Mouse (Mus musculus) megakaryocyte, adult 5-6 weeks (primary cell): ENCODE results near the gene C1ql4. TPM values are rescaled to one million over a fixed set of nuclear protein-coding genes. Genes with fewer than 3 reads are reported as not detected.
A peak's percentile ranks its signal among the peaks of the same experiment; 100 is the strongest.

ENCODE experiments used
- ATAC-seq: 2 replicates; pipeline ENCODE4 v1.8.0; 2016; ENCODE audit warnings: mild to moderate bottlenecking, inconsistent platforms; ENCODE audit not compliant: poor library complexity, severe bottlenecking
- total RNA-seq, 2 experiments: library from RNA; stranded (forward) in 1 of 2; stranded (reverse) in 1 of 2; fragments of 153-499, 151-499 nt in 1 of 2; fragments of 221-1000, 200-1000 nt in 1 of 2; gene quantifications; 2 replicates each; pipeline versions ENCODE4 v1.2.3 to v1.2.4; 2015 to 2017

The C1ql4 gene
- total RNA-seq, 2 experiments from 2014 or later: not detected

DNA sequence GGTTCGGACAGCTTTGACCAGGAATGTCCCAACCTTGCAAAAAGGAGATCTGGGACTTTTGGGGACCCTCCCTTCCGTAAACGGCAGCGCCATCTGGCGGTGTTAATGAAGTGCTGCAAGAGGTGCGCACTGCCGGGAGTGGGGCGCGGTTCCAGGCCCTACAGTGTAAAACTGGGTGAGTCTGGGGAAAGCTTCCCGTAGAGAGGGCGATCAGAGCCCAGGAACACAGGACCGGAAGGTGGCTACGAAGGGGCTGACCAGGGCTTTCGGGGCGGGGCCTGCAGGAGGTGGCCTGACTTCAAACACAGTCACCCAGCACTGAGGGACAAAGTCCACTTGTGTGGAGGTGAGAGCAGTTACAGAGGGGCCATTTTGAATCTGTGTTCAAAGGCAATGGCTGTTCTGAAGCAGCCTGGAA is 11.5 kb upstream of the C1ql4 start:
- peak; percentile 51; the same call in 1 of the 2 replicates for ATAC-seq

DNA sequence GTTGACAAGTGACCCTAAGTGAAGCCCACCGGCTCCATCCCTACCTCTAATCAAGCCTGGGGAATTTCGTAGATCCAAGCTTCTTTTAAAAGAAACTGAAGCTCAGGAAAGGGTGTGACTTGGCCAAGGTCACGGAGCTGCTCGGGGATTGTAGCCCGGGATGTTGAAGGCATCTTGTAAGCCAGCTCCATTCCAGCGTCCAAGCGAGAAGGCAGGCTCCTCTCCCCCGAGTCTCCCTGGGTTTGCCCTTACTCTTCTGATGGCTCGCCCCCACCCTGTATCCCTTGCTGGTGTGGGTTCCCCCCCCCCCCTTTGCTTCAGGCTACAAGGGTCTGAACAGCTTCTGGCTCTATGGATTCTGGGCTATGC is 10.9 kb upstream of the C1ql4 start:
- ATAC-seq: no peak

DNA sequence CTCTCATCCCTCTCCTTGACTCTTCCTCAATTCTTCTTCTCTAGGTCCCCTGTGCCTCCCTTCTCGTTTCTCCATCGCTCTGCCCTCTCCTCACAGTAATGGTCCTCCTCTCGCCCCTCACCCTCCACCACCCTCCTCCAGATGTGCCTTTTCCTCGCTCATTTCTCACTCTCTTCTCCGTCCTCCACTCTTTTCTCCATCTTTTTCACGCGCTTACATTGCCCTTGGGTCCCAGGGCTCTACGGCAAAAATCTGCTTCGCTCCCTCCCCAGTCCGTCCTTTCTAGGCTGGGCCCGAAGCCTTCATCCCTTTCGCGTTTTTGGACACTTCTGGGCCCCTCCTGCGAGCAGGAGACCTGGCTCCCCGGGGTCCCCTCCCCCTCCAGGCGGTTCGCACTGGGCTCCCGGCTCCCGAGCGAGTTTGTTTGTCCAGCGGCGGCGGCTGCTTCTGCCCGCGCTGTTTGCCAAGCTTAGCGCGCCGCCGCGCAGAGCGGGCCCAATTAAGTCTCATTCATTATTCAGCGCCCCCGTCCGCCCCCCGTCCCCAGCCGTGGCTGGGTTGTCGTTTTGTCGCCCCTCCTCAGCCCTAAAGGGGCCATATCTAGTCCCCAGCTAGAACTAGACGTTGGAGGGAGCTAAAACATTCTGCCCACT is 10.3 kb upstream of the C1ql4 start:
- ATAC-seq: no peak

DNA sequence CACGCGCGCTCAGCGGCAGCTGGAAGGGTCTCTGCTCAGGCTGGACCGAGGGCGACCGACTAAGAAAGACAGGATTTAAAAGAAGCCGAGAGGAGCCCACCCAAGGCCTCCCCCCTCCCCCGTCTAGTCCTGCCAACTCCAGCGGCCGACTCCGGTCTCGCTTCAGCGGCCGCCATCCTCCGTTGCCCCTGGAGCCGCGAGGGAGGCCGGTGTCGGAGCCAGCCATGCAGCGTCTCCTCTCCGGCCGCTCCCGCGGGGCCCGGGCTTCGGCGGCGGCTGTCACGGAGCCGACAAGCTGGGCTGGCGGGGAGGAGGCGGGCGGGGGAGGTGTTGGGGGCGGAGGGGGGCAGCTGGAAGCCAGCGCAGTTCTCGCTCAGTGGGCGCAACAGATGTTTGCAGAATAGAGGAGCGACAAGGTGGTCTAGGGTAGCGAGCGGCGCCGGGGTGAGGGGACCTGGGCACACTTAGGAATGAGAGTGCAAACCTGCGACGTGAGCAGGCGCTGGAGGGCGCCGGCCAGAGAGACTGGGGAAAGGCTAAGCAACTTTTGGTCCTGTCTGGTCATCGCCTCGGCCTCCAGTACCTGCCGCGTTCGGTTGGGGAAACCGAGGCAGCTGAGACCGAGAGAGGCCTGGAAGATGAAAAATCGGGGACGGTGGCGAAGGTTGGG is 9.3 kb upstream of the C1ql4 start:
- ATAC-seq: no peak

DNA sequence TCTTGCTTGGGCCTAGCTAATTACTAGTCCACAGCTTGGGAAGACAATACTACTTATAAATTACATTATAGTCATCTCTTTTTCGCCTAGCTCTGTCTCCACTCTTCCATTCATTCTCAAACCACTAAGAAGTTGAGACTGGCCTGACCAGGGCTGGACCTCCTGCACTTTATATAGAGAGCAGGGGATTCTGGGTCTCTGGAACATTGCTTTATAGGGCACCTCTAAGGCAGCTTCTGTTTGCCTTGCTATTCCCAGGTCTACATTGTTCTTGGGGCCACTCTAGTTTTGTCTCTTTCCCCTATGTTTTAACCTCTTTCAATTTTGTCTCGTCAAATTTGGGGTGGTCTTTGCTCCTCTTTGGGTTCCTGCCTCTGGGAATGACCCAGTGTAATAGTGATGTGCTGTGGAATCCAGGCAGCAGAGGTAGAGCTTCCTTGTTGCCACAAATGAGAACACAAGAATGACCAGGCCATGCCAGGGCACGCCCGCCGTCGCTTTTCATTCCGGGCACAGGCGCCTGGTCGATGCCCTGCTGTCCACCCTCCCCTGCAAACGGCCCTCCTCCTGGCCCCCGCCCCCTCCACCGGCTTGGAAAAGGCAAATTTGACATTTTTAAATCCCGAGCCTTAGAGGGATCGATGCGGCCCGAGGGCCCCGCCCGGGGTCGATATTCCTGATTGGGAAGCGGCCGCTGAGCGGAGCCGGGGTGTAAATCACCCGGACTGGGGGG is 8.6 kb upstream of the C1ql4 start:
- no peak for ATAC-seq

DNA sequence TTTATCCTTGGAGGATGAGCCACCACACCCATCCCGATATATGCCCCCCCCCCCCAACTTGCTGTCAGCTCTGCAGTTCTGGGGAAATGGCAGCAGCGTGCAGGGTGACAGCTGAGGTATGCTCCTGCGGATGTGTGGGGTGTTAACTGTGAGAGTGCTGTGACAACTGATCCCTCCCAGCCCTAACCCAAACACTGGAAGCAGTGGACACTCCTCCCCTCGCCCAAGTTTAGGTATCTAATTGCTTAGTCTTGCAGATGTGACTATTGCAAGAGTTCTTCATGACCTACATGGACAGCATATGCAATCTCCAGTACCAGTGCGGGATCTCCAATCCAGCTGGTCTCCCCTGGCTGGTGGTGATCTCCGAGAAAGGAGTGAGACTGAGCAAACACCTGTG is 7.7 kb upstream of the C1ql4 start:
- ATAC-seq: no peak

DNA sequence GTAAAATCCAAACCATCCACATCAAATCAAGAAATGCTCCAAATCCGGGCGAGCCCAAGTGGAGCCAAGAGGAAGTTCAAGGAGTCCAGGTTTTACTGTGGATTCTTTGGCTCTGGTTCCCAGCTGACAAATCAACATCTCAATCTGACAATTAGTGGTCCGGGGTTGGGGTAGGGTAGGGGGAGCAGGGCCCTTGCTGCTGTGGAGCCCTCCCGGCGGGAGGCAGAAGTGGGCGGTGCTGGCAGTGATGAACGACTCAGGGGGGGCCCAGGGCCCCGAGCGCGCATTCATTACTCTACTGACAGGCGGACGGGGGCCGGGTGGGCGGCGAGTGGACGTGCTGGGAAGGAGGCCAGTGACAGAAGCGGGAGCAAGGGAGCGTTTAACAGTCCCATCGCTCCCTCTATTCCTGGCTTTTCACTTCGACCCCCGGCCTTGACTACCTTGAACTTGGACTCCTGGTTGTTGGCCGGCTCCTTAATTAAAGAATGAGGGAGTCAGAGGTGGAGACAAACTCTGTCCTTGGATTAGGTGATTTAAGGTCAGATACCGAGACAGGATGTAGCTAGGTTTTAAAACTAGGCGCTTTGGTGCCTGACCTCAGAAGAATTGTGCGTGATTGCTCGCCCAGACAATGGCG is 7.1 kb upstream of the C1ql4 start:
- ATAC-seq: no peak

DNA sequence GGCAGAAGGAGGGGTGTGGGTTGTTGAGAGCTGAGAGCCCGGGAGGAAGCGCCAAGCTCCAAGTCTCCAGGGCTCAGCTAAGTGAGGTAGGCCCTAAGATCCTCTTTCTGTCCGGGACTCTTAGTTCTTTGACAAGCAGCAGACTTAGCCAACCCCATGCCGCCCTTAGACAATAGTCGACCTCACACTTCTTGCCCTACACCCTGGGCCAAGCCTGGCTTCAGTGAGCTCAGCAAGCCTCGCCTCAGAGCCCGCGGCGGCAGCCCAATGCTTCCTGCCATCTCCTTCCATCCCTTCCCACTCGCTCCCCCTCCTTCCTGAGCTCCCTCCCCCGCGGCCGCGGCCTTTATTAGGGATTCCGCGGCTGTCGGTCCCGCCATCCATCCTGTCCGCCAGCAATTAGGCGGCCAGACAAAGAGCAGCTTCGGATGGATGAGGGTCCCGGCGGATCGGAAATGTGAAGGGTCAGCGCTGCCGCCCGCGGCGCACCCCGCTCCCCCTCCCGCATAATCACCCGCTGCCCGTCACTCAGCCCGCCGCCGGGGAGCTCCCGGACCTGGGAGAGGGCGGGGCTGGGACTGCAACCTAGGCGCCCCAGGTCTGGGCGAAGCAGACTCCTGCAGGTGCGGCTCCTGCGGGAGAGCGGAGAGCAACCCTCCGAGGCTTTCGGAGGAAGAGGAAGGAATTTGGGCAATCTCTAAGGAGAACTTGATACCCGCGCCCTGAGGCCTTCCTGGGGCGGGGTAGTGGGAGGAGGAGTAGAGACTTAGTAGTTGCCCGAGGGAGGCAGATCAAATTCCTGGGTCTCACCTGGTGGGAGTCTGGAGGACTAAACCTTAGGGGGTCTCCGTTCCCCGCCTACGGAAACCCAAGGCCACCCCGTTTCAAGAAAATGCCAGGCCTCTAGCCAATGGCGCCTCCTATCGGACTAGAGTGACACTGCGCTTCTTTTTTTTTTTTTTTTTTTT is 6.0 kb upstream of the C1ql4 start:
- peak; percentile 62 for ATAC-seq

DNA sequence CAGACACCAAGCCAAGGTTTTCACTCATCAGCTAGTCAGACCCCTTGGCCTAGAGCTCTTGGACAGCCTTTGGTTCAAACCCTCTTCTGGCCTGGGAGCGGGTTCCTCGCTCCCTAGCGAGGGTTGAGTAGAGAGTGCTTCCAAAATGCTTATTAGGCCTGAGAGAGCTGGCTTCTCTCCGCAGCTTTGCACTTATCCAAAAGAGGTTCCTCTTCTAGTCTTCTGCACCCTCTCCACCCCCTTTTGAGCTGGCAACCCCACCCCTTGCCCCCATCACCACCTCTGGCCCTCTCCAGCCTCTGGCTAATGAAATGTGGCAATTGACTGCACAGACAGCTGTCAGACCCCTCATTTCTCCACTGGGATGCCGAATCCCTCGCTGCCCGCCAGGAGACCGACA is 5.3 kb upstream of the C1ql4 start, which contains the start of gene Dnajc22:
Gene Dnajc22 (plus strand): TSS at position 301 of the 400 bp plus-strand sequence.
- ATAC-seq: no peak

DNA sequence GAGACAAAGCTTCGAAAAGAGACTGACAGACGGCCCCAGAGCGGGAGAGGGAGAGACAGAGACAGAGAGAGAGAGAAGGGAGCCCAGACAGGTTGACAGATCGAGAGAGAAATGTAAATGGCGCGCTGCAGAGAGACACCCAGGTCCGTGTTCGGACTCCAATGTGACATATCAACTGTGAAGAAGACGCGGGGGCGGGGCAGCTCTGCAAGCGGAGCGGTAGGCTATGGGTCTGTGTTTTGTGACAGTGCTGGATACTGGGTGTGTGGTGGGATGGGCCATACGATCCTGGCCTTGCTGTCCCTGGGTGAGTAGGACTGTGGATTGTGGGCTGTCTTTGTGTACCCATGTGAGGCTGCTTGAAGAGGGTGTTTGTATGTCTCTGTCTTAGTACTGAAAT is 1.5 kb upstream of the C1ql4 start:
- no peak for ATAC-seq

DNA sequence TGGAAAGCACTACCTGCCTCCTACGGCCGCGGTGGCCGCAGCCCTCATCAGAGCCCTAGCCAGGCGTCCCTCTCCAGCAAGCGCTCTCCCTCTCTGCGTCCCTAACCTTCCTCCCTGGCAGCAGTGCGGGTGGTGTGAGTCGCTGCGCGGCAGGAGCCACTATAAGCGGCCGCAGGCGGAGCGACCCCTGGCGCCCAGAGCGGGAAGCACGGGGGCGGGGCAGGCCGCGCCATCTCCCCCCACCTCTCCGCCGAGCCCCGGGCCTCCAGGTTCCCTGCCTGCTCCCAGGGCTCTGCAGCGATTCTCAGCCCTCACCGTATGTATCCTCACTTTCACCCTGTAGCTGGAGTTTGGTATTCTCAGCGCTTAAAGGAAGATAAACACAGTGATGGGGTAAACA is 675 bp upstream of the C1ql4 start:
- peak; percentile 95 for ATAC-seq

DNA sequence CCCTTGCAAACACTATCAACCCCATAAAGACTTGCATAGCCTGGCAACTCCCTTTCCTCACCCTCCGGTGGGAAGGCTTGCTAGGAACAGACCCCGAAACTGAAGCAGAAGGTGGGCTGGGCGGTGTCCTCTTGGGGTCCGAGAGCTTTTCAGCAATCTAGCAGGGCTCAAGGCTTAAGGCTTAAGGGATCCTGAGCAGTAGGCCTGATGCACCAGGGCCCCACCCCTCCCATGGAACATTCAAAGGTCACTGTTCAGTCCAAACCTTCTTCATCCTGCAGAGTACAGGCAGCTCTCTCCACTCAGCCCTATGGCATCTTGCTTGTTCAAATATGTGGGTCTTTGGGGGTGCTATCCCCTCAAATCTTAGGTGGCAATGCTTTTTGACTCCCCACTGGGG is 1.6 kb downstream of the C1ql4 start:
- ATAC-seq: no peak

DNA sequence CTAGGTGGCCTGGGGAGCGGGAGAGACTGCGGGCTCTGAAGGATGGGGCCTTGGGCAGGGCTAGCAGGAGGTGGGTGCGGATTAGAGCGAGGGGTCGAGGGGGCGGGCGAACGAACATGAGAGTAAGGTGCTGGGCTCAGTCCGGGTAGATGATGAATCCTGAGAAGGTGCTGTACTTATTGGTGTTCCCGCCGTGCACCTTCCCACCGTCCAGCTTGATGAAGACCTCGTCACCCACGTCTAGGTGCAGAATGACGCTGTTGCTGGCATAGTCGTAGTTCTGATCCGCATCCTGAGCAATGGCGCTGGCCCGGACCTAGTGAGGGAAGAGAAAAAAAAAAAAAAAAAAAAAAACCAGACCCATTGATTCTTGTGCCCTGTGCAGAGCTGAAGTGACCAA is 3.0 kb downstream of the C1ql4 start:
- no peak for ATAC-seq

DNA sequence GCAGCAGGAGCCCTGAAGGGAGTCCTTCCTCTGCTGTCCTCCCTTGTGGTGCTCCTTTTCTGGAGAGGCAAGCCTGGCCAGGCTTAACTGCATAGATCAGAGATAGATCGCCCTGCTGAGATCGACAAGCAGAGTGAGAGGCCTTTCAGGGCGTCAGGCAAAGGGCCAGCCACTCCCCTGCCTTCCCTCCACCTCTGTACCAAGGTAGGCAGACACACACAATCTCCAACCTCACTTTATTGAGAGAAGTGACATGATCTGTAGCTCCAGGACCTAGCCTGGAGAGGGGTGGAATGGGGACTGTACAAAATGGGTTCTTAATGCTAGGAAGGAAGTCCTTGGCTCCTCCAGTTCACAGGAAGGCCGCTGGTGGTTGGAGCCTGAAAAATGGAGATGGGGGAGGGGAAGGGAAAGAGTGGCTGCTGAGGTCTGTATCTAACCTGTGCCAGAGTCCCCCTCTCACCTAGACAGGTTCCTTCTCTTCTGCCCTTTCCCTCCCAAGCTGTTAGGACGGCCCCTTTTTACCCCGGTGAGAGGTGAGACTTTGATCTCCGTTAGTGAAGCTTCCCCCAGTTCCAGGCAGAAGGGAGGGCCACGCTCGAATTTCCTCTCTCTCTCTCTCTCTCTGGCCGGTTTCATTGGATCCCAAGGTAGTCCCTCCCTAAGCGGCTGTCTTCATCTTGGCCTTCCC is 3.6 kb downstream of the C1ql4 start:
- no peak for ATAC-seq

DNA sequence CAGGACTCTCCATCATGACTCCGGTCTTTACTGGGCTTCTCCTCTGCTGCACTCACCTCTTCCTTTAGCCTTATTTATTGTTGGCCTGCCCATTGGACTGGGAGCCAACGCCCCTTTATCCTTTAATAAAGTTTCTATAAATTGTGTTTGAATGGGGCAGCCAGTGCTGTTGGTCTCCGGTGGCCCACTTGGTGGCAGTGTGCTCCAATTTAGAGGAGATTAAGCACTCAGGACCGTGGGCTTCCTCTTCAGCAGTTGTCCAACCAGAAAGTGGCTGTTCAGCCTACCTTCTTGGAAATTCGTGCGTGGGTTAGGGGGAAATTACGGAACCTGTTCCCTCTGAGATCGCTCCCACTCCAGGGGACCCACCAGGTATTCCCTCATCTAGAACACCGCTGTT is 4.4 kb downstream of the C1ql4 start:
- peak; percentile 62 for ATAC-seq

DNA sequence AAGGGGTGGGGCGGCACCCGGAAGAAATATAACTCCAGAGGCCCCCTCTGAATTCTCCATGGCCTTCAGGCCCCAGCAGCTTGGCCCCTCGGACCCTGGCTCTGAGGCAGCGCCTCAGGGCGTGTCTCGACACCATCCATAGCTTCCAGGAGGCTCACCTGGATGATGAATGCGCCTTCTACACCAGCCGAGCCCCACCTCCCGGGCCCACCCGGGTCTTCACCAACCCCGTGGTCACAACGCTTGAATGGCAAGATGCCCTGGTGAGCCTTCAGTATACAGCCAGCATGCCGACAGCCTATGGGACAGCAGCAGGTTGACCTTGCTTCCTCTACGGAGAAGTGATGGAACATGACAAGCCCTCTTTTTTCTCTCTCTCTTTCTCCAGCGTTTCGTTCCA is 4.8 kb downstream of the C1ql4 start:
- no peak for ATAC-seq

DNA sequence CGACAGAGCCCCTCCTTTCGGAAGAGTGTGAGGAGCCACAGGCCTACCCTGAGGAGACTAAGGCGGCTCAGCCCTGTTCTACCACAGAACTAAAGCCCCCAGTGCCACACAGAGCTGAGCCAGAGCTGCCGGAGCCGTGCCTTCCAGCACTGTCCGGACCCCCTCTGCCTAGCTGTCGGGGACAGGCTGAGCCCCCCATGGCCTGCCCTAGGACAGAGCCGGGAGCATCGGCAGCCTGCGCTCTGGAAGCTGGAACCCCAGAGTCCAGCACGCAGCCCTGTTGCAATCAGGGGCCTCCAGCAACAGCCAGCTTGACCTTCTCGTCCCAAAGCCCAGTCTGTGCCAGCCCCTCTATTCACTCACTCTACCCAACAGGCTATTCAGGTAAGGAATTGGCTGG is 5.3 kb downstream of the C1ql4 start:
- ATAC-seq: no peak

DNA sequence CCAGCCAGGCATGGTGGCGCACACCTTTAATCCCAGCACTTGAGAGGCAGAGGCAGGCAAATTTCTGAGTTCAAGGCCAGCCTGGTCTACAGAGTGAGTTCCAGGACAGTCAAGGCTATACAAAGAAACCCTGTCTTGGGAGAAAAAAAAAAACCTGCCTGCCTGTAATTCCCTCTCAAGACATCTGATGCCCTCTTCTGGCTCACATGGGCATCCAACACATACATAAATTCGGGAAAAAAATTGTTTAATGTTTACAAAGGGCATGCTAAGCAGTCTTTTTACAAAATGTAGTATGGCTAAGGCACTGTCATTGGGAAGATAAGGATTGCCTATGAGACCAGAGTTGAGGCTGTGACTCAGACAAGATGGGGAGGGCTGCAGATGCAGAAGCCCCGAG is 7.8 kb downstream of the C1ql4 start:
- ATAC-seq: no peak

DNA sequence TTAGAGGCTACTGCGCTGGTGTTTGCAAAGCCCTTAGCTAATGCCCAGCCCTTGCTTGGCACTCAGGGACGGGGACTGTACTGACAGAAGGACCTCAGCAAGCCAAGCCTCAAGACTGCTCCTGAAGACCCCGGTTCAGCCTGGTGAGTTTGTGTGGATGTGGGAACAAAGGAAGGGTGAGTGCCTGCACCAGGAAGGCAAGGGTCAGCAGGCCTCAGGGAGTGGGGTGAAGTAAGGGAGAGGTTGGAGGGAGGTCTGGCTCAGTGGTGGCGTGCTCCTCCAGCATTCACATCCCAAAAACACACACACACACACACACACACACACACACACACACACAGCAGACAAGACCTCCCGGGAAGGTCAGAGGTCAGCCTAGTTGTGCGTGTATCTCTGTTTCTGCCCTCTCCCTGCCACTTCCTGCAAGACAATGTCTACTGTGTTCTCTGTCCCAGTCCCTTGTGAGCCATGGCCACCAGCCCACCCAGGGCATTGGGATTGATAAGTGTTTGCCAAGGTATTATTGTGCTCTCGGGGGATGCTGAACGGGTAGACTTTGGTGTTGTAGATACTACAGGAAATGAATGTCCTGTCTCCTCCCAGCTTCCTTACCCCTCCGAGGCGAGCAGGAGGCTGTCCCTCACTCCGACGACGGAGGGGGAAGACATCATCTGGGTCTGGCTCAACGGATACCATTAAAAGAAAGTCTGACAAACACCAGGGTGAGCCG is 9.3 kb downstream of the C1ql4 start:
- no peak for ATAC-seq
